Mouse (Mus musculus): ENCODE results near the gene Gjb3.

DNA sequence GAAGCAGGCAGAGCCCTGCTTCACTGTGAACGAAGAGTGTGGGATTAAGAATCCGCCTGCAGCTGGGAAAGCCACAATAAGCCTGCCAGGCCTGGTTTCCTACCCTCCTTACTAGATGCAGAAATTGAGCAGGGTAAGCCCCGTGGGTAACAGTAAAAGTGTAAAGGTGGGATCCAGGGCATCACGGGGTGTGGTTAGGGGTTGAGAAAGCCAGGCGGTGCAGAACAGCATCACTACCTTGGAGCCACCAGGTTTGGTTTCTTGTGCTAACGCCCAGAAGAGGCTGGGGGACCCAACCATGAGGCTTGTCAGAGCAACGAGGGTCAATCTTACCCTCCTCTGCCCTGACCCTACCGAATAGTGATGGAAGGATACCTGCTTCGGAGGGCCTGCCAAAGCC is 16.1 kb downstream of the Gjb3 start:
- no peak for TF ChIP-seq CTCF (IDR thresholded peaks at IDR 0.05; ENCODE audit: control insufficient read depth, insufficient read depth, insufficient read length)
- no peak for TF ChIP-seq MYOD1 (IDR thresholded peaks at IDR 0.05; ENCODE audit: control insufficient read depth, insufficient read length, low read depth)
- TF ChIP-seq MYOG (IDR thresholded peaks at IDR 0.05; ENCODE audit: control insufficient read depth, extremely low read depth, insufficient read length): no peak
